Mouse (Mus musculus): ENCODE results near the gene Zbtb44. TPM values are rescaled to one million over a fixed set of nuclear protein-coding genes. Genes with fewer than 3 reads are reported as not detected.

Zbtb44 gene
- polyA plus RNA-seq, 1 experiment: 0.85 TPM

- no peak for TF ChIP-seq GATA1 (IDR thresholded peaks at IDR 0.05; ENCODE audit: borderline replicate concordance, low read length)
- no peak for TF ChIP-seq FLI1 (IDR thresholded peaks at IDR 0.05; ENCODE audit: low read length)
- Histone ChIP-seq H3K4me1 (no peaks in the 10 kb centered on the region; the same call in 1 of the 2 replicates), H3K4me3 (replicated peaks) (no peak overlapping the region), H3K36me3 (replicated peaks; ENCODE audit: low read length) (no peaks in the 10 kb centered on the region), H3K9me3 (no peaks in the 10 kb centered on the region), H3K27me3 (replicated peaks) (peaks cover 31% of the 10 kb centered on the region)
Measured at GRCm38 (mm10) chr9:31092111-31092832, 61.8 kb downstream of the Zbtb44 start.

GRCm38 (mm10) chr9:31092833-31093195 is 62.4 kb downstream of the Zbtb44 start:
- Histone ChIP-seq H3K27me3 (replicated peaks) (peaks cover 26% of the 10 kb centered on the region), H3K9me3 (no peaks in the 10 kb centered on the region), H3K36me3 (replicated peaks; ENCODE audit: low read length) (no peaks in the 10 kb centered on the region), H3K4me3 (replicated peaks) (no peak overlapping the region), H3K4me1 (no peaks in the 10 kb centered on the region; the same call in 1 of the 2 replicates)
- TF ChIP-seq FLI1 (IDR thresholded peaks at IDR 0.05; ENCODE audit: low read length) (no peak), GATA1 (IDR thresholded peaks at IDR 0.05; ENCODE audit: borderline replicate concordance, low read length) (no peak)

GRCm38 (mm10) chr9:31097088-31098082 is 66.9 kb downstream of the Zbtb44 start:
- Histone ChIP-seq H3K27me3 (replicated peaks) (peaks cover 11% of the 10 kb centered on the region), H3K4me1 (no peaks in the 10 kb centered on the region), H3K9me3 (peaks cover 10% of the 10 kb centered on the region; the same call in 1 of the 2 replicates), H3K4me3 (replicated peaks) (no peak overlapping the region), H3K36me3 (replicated peaks; ENCODE audit: low read length) (no peaks in the 10 kb centered on the region)
- TF ChIP-seq FLI1 (IDR thresholded peaks at IDR 0.05; ENCODE audit: low read length) (no peak), GATA1 (IDR thresholded peaks at IDR 0.05; ENCODE audit: borderline replicate concordance, low read length) (no peak)

GRCm38 (mm10) chr9:31098118-31098517 is 67.7 kb downstream of the Zbtb44 start:
- TF ChIP-seq FLI1 (IDR thresholded peaks at IDR 0.05; ENCODE audit: low read length): no peak
- H3K9me3 ChIP-seq: peaks cover 10% of the 10 kb centered on the region; the same call in 1 of the 2 replicates
- H3K27me3 ChIP-seq (replicated peaks): peaks cover 6% of the 10 kb centered on the region
- no peaks in the 10 kb centered on the region for H3K4me1 ChIP-seq
- no peak overlapping the region for H3K4me3 ChIP-seq (replicated peaks)
- no peaks in the 10 kb centered on the region for H3K36me3 ChIP-seq (replicated peaks; ENCODE audit: low read length)

GRCm38 (mm10) chr9:31108464-31108863 is 78.0 kb downstream of the Zbtb44 start:
- TF ChIP-seq GATA1 (IDR thresholded peaks at IDR 0.05; ENCODE audit: borderline replicate concordance, low read length) (no peak), FLI1 (IDR thresholded peaks at IDR 0.05; ENCODE audit: low read length) (no peak)
- Histone ChIP-seq H3K4me3 (replicated peaks) (no peak overlapping the region), H3K36me3 (replicated peaks; ENCODE audit: low read length) (no peaks in the 10 kb centered on the region), H3K9me3 (no peaks in the 10 kb centered on the region), H3K27me3 (replicated peaks) (peaks cover 21% of the 10 kb centered on the region), H3K4me1 (no peaks in the 10 kb centered on the region)

- peaks cover 8% of the 10 kb centered on the region for H3K27me3 ChIP-seq (replicated peaks)
- no peaks in the 10 kb centered on the region for H3K9me3 ChIP-seq
- no peak overlapping the region for H3K4me3 ChIP-seq (replicated peaks)
- H3K36me3 ChIP-seq (replicated peaks; ENCODE audit: low read length): no peaks in the 10 kb centered on the region
- no peak for TF ChIP-seq FLI1 (IDR thresholded peaks at IDR 0.05; ENCODE audit: low read length)
- no peak for TF ChIP-seq GATA1 (IDR thresholded peaks at IDR 0.05; ENCODE audit: borderline replicate concordance, low read length)
- H3K4me1 ChIP-seq: peaks cover 23% of the 10 kb centered on the region
Measured at GRCm38 (mm10) chr9:31115586-31115985, 85.1 kb downstream of the Zbtb44 start.

GRCm38 (mm10) chr9:31117088-31117487 is 86.6 kb downstream of the Zbtb44 start:
- Histone ChIP-seq H3K9me3 (no peaks in the 10 kb centered on the region), H3K4me3 (replicated peaks) (no peak overlapping the region), H3K4me1 (peaks cover 31% of the 10 kb centered on the region), H3K36me3 (replicated peaks; ENCODE audit: low read length) (no peaks in the 10 kb centered on the region), H3K27me3 (replicated peaks) (peaks cover 8% of the 10 kb centered on the region)
- TF ChIP-seq FLI1 (IDR thresholded peaks at IDR 0.05; ENCODE audit: low read length): no peak
- no peak for TF ChIP-seq GATA1 (IDR thresholded peaks at IDR 0.05; ENCODE audit: borderline replicate concordance, low read length)

GRCm38 (mm10) chr9:31117488-31117887 is 87.0 kb downstream of the Zbtb44 start:
- no peaks in the 10 kb centered on the region for H3K36me3 ChIP-seq (replicated peaks; ENCODE audit: low read length)
- no peak overlapping the region for H3K4me3 ChIP-seq (replicated peaks)
- H3K9me3 ChIP-seq: no peaks in the 10 kb centered on the region
- H3K4me1 ChIP-seq: peaks cover 31% of the 10 kb centered on the region
- TF ChIP-seq FLI1 (IDR thresholded peaks at IDR 0.05; ENCODE audit: low read length) (no peak), GATA1 (IDR thresholded peaks at IDR 0.05; ENCODE audit: borderline replicate concordance, low read length) (no peak)
- peaks cover 12% of the 10 kb centered on the region for H3K27me3 ChIP-seq (replicated peaks)

GRCm38 (mm10) chr9:31118520-31119298 is 88.3 kb downstream of the Zbtb44 start:
- Histone ChIP-seq H3K27me3 (replicated peaks) (peaks cover 14% of the 10 kb centered on the region), H3K4me1 (peaks cover 31% of the 10 kb centered on the region)
- no peak for TF ChIP-seq FLI1 (IDR thresholded peaks at IDR 0.05; ENCODE audit: low read length)
- no peak for TF ChIP-seq GATA1 (IDR thresholded peaks at IDR 0.05; ENCODE audit: borderline replicate concordance, low read length)

More at GRCm38 (mm10) chr9:31118520-31119298, 88.3 kb downstream of the Zbtb44 start:
- peak overlapping the region; percentile 4 for H3K4me3 ChIP-seq (replicated peaks)
- H3K36me3 ChIP-seq (replicated peaks; ENCODE audit: low read length): no peaks in the 10 kb centered on the region
- H3K9me3 ChIP-seq: no peaks in the 10 kb centered on the region
